Mouse (Mus musculus) liver, postnatal 0 days (tissue): Measurements from ENCODE around the gene Rasal1. TPM values are rescaled to one million over a fixed set of nuclear protein-coding genes. Genes with fewer than 3 reads are reported as not detected.
A peak's percentile ranks its signal among the peaks of the same experiment; 100 is the strongest.

Experiments
- ATAC-seq: fragments of 200-750 bp; cut with Nextera tagmentation; 2 replicates; pipeline ENCODE4 v1.8.0; 2017; ENCODE audit warnings: mild to moderate bottlenecking, moderate library complexity
- DNase-seq: peaks from one replicate; pipeline ENCODE4 v3.0.0-alpha.2; 2016
- H3K27ac ChIP-seq: fragments of 300-500 bp; sonication (generic); 2 replicates; pipeline ENCODE4 v1.5.1; 2014; ENCODE audit warnings: antibody characterized with exemption, moderate library complexity, mild to moderate bottlenecking, low read depth
- H3K27me3 ChIP-seq: fragments of 300-500 bp; sonication (generic); 2 replicates; pipeline ENCODE4 v1.6.1; 2014; ENCODE audit warnings: low read length, control low read depth, mixed read lengths; ENCODE audit not compliant: insufficient read depth
- H3K36me3 ChIP-seq: fragments of 300-500 bp; sonication (generic); replicated peaks from 2 replicates; pipeline ENCODE4 v1.6.1; 2014; ENCODE audit warnings: mild to moderate bottlenecking, control low read depth, low read length, moderate library complexity, mixed read lengths; ENCODE audit not compliant: insufficient read depth
- H3K4me1 ChIP-seq: fragments of 300-500 bp; sonication (generic); 2 replicates; pipeline ENCODE4 v1.6.1; 2014; ENCODE audit warnings: antibody characterized with exemption, mild to moderate bottlenecking, control low read depth; ENCODE audit not compliant: insufficient read depth
- H3K4me2 ChIP-seq: fragments of 300-500 bp; sonication (generic); 2 replicates; pipeline ENCODE4 v1.6.1; 2014; ENCODE audit warnings: low read depth, mild to moderate bottlenecking, low read length, moderate library complexity, mixed read lengths
- H3K4me3 ChIP-seq: fragments of 300-500 bp; sonication (generic); 2 replicates; pipeline ENCODE4 v1.5.1; 2014; ENCODE audit warnings: low read depth, low read length
- H3K9ac ChIP-seq: fragments of 300-500 bp; sonication (generic); replicated peaks from 2 replicates; pipeline ENCODE4 v1.6.1; 2014; ENCODE audit warnings: mild to moderate bottlenecking, moderate library complexity
- H3K9me3 ChIP-seq: fragments of 300-500 bp; sonication (generic); 2 replicates; pipeline ENCODE4 v1.6.1; 2016; ENCODE audit warnings: mild to moderate bottlenecking, control low read depth, low read length, mixed read lengths
- CTCF ChIP-seq: sonication (generic); IDR thresholded peaks from 2 replicates; pipeline ENCODE4 v1.5.1; 2016; ENCODE audit warnings: antibody characterized with exemption, low read depth
- EP300 ChIP-seq: IDR thresholded peaks from 2 replicates; pipeline ENCODE4 v1.6.1; 2016; ENCODE audit warnings: antibody characterized with exemption, low read depth, mild to moderate bottlenecking
- WGBS: fragments of 180-500 bp; shearing (Covaris S2); extraction: QIAGEN DNeasy Blood & Tissue Kit; methylation state at CpG from one replicate; pipeline ENCODE4 v1.1.7; 2014; ENCODE audit not compliant: insufficient replicate concordance; 5-methylcytosine and 5-hydroxymethylcytosine counted together
- polyA plus RNA-seq: library from polyadenylated mRNA; unstranded; fragments of >200 nt; fragmentation: Nextera tagmentation; extraction: Ambion mirVana; gene quantifications from 2 replicates; pipeline ENCODE4 v1.2.1, GENCODE M21; 2015

The Rasal1 gene
- polyA plus RNA-seq, 1 experiment from 2014 or later = 0.20 TPM

GRCm38 (mm10) chr5:120706976-120707375 is 58.4 kb downstream of the Rasal1 start:
- WGBS = 38% methylated on average over 13 of the region's 13 CpGs
- H3K27ac ChIP-seq = no peak overlapping the region
- H3K27me3 ChIP-seq = peaks cover 54% of the 10 kb centered on the region
- no peak overlapping the region for H3K4me2 ChIP-seq
- no peaks in the 10 kb centered on the region for H3K9me3 ChIP-seq
- H3K9ac ChIP-seq = no peak overlapping the region
- no peak for TF ChIP-seq EP300
- H3K36me3 ChIP-seq = no peaks in the 10 kb centered on the region
- no peak overlapping the region for H3K4me3 ChIP-seq
- no peaks in the 10 kb centered on the region for H3K4me1 ChIP-seq
- no peak for ATAC-seq
- no peak for DNase-seq

- no peaks in the 10 kb centered on the region for H3K4me1 ChIP-seq
- ATAC-seq (no peak), DNase-seq (no peak)
- H3K9ac ChIP-seq = no peak overlapping the region
- H3K27me3 ChIP-seq = peaks cover 71% of the 10 kb centered on the region
- TF ChIP-seq EP300 (no peak), CTCF (no peak)
- 5% methylated on average over 39 of the region's 40 CpGs for WGBS
- no peaks in the 10 kb centered on the region for H3K9me3 ChIP-seq
- H3K27ac ChIP-seq = no peak overlapping the region
- no peak overlapping the region for H3K4me3 ChIP-seq
- no peak overlapping the region for H3K4me2 ChIP-seq
- no peaks in the 10 kb centered on the region for H3K36me3 ChIP-seq
Observed at GRCm38 (mm10) chr5:120710161-120710825, 61.7 kb downstream of the Rasal1 start.

GRCm38 (mm10) chr5:120710826-120711248 is 62.2 kb downstream of the Rasal1 start:
- Histone ChIP-seq H3K4me2 (peak overlapping the region; percentile 33; the same call in 1 of the 2 replicates), H3K36me3 (no peaks in the 10 kb centered on the region), H3K4me1 (no peaks in the 10 kb centered on the region), H3K27me3 (peaks cover 74% of the 10 kb centered on the region), H3K27ac (no peak overlapping the region), H3K4me3 (peak overlapping the region; percentile 26; the same call in 1 of the 2 replicates), H3K9ac (no peak overlapping the region), H3K9me3 (no peaks in the 10 kb centered on the region)
- ATAC-seq (no peak), DNase-seq (no peak)
- WGBS = 2% methylated on average over 23 of the region's 34 CpGs
- TF ChIP-seq EP300 = no peak
- TF ChIP-seq CTCF = no peak

- no peak for TF ChIP-seq EP300
- TF ChIP-seq CTCF = no peak
- 1% methylated on average over 28 of the region's 43 CpGs for WGBS
- Histone ChIP-seq H3K4me1 (no peaks in the 10 kb centered on the region), H3K9ac (no peak overlapping the region), H3K9me3 (no peaks in the 10 kb centered on the region), H3K4me3 (peak overlapping the region; percentile 26), H3K27me3 (peaks cover 78% of the 10 kb centered on the region), H3K36me3 (no peaks in the 10 kb centered on the region), H3K4me2 (peak overlapping the region; percentile 33; the same call in 1 of the 2 replicates), H3K27ac (no peak overlapping the region)
- DNase-seq (no peak), ATAC-seq (no peak)
Observed at GRCm38 (mm10) chr5:120711416-120711815, 62.8 kb downstream of the Rasal1 start.

GRCm38 (mm10) chr5:120711827-120712226 is 63.2 kb downstream of the Rasal1 start, which contains the start of gene Dtx1:
Gene Dtx1 (minus strand): TSS chr5:120711927.
- H3K4me3 ChIP-seq = peak within 1 kb of the TSS; percentile 26
- no peaks in the 10 kb centered on the region for H3K9me3 ChIP-seq
- ATAC-seq = no peak
- no peaks in the 10 kb centered on the region for H3K4me1 ChIP-seq
- peaks cover 75% of the 10 kb centered on the region for H3K27me3 ChIP-seq
- no peak for DNase-seq
- 38% methylated on average over 3 of the region's 3 CpGs for WGBS
- H3K27ac ChIP-seq = no peak within 1 kb of the TSS
- H3K36me3 ChIP-seq = no peaks in the 10 kb centered on the region
- H3K4me2 ChIP-seq = peak within 1 kb of the TSS; percentile 33; the same call in 1 of the 2 replicates
- no peak within 1 kb of the TSS for H3K9ac ChIP-seq
- no peak for TF ChIP-seq EP300
- no peak for TF ChIP-seq CTCF

- 70% methylated on average over 8 of the region's 8 CpGs for WGBS
- peaks cover 68% of the 10 kb centered on the region for H3K27me3 ChIP-seq
- DNase-seq = no peak
- H3K4me3 ChIP-seq = no peak overlapping the region
- no peak overlapping the region for H3K4me2 ChIP-seq
- no peaks in the 10 kb centered on the region for H3K36me3 ChIP-seq
- H3K27ac ChIP-seq = no peak overlapping the region
- H3K9me3 ChIP-seq = no peaks in the 10 kb centered on the region
- TF ChIP-seq CTCF (no peak), EP300 (no peak)
- no peaks in the 10 kb centered on the region for H3K4me1 ChIP-seq
- no peak for ATAC-seq
- no peak overlapping the region for H3K9ac ChIP-seq
Observed at GRCm38 (mm10) chr5:120712721-120713120, 64.1 kb downstream of the Rasal1 start.
